Mouse (Mus musculus) bone marrow, adult 2 months (tissue): ENCODE results near the gene Adora1. TPM values are rescaled to one million over a fixed set of nuclear protein-coding genes. Genes with fewer than 3 reads are reported as not detected.

ENCODE experiments used
- H3K27ac ChIP-seq: fragments of 200-500 bp; 2 replicates; pipeline ENCODE4 v1.5.1; 2012; ENCODE audit warnings: low read depth, mild to moderate bottlenecking, control low read depth, inconsistent platforms, low read length; ENCODE audit not compliant: control insufficient read depth, poor library complexity, insufficient read depth
- H3K4me1 ChIP-seq: fragments of 200-500 bp; 2 replicates; pipeline ENCODE4 v1.6.1; 2011; ENCODE audit warnings: low read length; ENCODE audit not compliant: control insufficient read depth, insufficient read depth
- H3K4me3 ChIP-seq: fragments of 200-500 bp; replicated peaks from 2 replicates; pipeline ENCODE3; 2011; ENCODE audit warnings: mild to moderate bottlenecking, low read depth, low read length, control low read depth; ENCODE audit not compliant: control insufficient read depth
- CTCF ChIP-seq: fragments of 200-500 bp; IDR thresholded peaks from 2 replicates; pipeline ENCODE4 v1.5.1; 2011; ENCODE audit warnings: low read length, control low read depth; ENCODE audit not compliant: control insufficient read depth, insufficient read depth
- POLR2A ChIP-seq: fragments of 200-500 bp; IDR thresholded peaks from 2 replicates; pipeline ENCODE4 v1.6.1; 2011; ENCODE audit warnings: low read depth, mild to moderate bottlenecking, control low read depth, low read length, borderline replicate concordance; ENCODE audit not compliant: control insufficient read depth
- WGBS: fragments of 180-500 bp; shearing (Covaris S2); methylation state at CpG from one replicate; pipeline ENCODE4 v1.1.7; 2018; 5-methylcytosine and 5-hydroxymethylcytosine counted together
- polyA plus RNA-seq: library from polyadenylated mRNA; stranded (reverse); fragments of >200 nt; gene quantifications from 2 replicates; pipeline ENCODE4 v1.2.4, GENCODE M21; 2011; ENCODE audit warnings: low replicate concordance; ENCODE audit not compliant: missing spikeins, insufficient read depth, insufficient read length

The Adora1 gene
- polyA plus RNA-seq, 1 experiment, result not detected

- Histone ChIP-seq H3K27ac (no peak overlapping the region), H3K4me3 (no peak overlapping the region), H3K4me1 (no peaks in the 10 kb centered on the region)
- 47% methylated on average over 19 of the region's 19 CpGs for WGBS
- TF ChIP-seq CTCF (no peak), POLR2A (no peak)
Observed at GRCm38 (mm10) chr1:134233681-134234454, 1.4 kb downstream of the Adora1 start.

- TF ChIP-seq POLR2A (no peak), CTCF (no peak)
- Histone ChIP-seq H3K4me1 (no peaks in the 10 kb centered on the region), H3K4me3 (no peak overlapping the region), H3K27ac (no peak overlapping the region)
- WGBS, result 41% methylated on average over 12 of the region's 12 CpGs
Observed at GRCm38 (mm10) chr1:134232778-134233531, 2.3 kb downstream of the Adora1 start.

GRCm38 (mm10) chr1:134232326-134232725 lies 2.9 kb downstream of the Adora1 start:
- WGBS, result 73% methylated on average over 8 of the region's 8 CpGs
- H3K27ac ChIP-seq, result no peak overlapping the region
- H3K4me1 ChIP-seq, result no peaks in the 10 kb centered on the region
- TF ChIP-seq CTCF (no peak), POLR2A (no peak)
- H3K4me3 ChIP-seq, result no peak overlapping the region

- Histone ChIP-seq H3K4me3 (no peak overlapping the region), H3K27ac (no peak overlapping the region), H3K4me1 (no peaks in the 10 kb centered on the region)
- TF ChIP-seq CTCF (no peak), POLR2A (no peak)
- WGBS, result 54% methylated on average over 3 of the region's 3 CpGs
Observed at GRCm38 (mm10) chr1:134231681-134232080, 3.5 kb downstream of the Adora1 start.

- TF ChIP-seq POLR2A, result no peak
- TF ChIP-seq CTCF, result no peak
- Histone ChIP-seq H3K4me1 (no peaks in the 10 kb centered on the region), H3K4me3 (no peak overlapping the region), H3K27ac (no peak overlapping the region)
- WGBS, result 74% methylated on average over 3 of the region's 3 CpGs
Observed at GRCm38 (mm10) chr1:134231270-134231669, 4.0 kb downstream of the Adora1 start.

GRCm38 (mm10) chr1:134230638-134231228 lies 4.5 kb downstream of the Adora1 start:
- Histone ChIP-seq H3K4me3 (no peak overlapping the region), H3K27ac (no peak overlapping the region), H3K4me1 (no peaks in the 10 kb centered on the region)
- TF ChIP-seq POLR2A, result no peak
- no peak for TF ChIP-seq CTCF
- WGBS, result 78% methylated on average over 10 of the region's 10 CpGs

- TF ChIP-seq POLR2A (no peak), CTCF (no peak)
- Histone ChIP-seq H3K27ac (no peak overlapping the region), H3K4me3 (no peak overlapping the region), H3K4me1 (no peaks in the 10 kb centered on the region)
- WGBS, result 76% methylated on average over 5 of the region's 5 CpGs
Observed at GRCm38 (mm10) chr1:134229806-134230575, 5.2 kb downstream of the Adora1 start.
